Mouse (Mus musculus) liver, adult 2 months (tissue): Measurements from ENCODE around the gene Olfr818. TPM values are rescaled to one million over a fixed set of nuclear protein-coding genes. Genes with fewer than 3 reads are reported as not detected.
"Not testable (repeated sequence)": the region's sequence is repeated elsewhere in the genome, so short reads cannot be mapped to it uniquely, and the experiment has no call there.

Source experiments
- DNase-seq: peaks from one replicate; pipeline ENCODE4 v3.0.0-alpha.2; 2011; ENCODE audit warnings: low read depth, low spot score; ENCODE audit errors: extremely low read depth
- H3K27ac ChIP-seq: fragments of 200-500 bp; replicated peaks from 2 replicates; pipeline ENCODE4 v1.5.1; 2012; ENCODE audit warnings: low read depth, mild to moderate bottlenecking, control low read depth, inconsistent platforms, low read length; ENCODE audit not compliant: insufficient read depth
- H3K27me3 ChIP-seq: fragments of 200-500 bp; 2 replicates; pipeline ENCODE4 v1.6.1; 2012; ENCODE audit warnings: mild to moderate bottlenecking, moderate library complexity, low read length, inconsistent platforms; ENCODE audit not compliant: control insufficient read depth, insufficient read depth
- H3K36me3 ChIP-seq: fragments of 200-500 bp; 2 replicates; pipeline ENCODE4 v1.6.1; 2012; ENCODE audit warnings: low read length, inconsistent platforms; ENCODE audit not compliant: control insufficient read depth, insufficient read depth
- H3K4me1 ChIP-seq: fragments of 200-500 bp; 2 replicates; pipeline ENCODE4 v1.6.1; 2011; ENCODE audit warnings: low read length; ENCODE audit not compliant: control insufficient read depth, insufficient read depth
- H3K4me3 ChIP-seq: fragments of 200-500 bp; 2 replicates; pipeline ENCODE4 v1.5.1; 2011; ENCODE audit warnings: low read depth, mild to moderate bottlenecking, control low read depth, low read length, moderate library complexity; ENCODE audit not compliant: insufficient read depth
- H3K79me2 ChIP-seq: fragments of 200-500 bp; 2 replicates; pipeline ENCODE4 v1.6.1; 2012; ENCODE audit warnings: inconsistent platforms, mild to moderate bottlenecking, low read length, moderate library complexity; ENCODE audit not compliant: control insufficient read depth, insufficient read depth
- H3K9ac ChIP-seq: fragments of 200-500 bp; 2 replicates; pipeline ENCODE4 v1.6.1; 2012; ENCODE audit warnings: low read depth, mild to moderate bottlenecking, control low read depth, inconsistent platforms, low read length
- CTCF ChIP-seq: fragments of 200-500 bp; IDR thresholded peaks from 2 replicates; pipeline ENCODE4 v1.5.1; 2011; ENCODE audit warnings: low read depth, low read length, control low read depth
- POLR2A ChIP-seq: fragments of 200-500 bp; IDR thresholded peaks from 2 replicates; pipeline ENCODE4 v1.6.1; 2011; ENCODE audit warnings: low read length, control low read depth; ENCODE audit not compliant: insufficient read depth; ENCODE audit errors: extremely low read depth
- WGBS: fragments of 180-500 bp; shearing (Covaris S2); methylation state at CpG from one replicate; pipeline ENCODE4 v1.1.7; 2018; 5-methylcytosine and 5-hydroxymethylcytosine counted together
- polyA plus RNA-seq: library from polyadenylated mRNA; depleted of rRNA; stranded (reverse); fragments of >200 nt; gene quantifications from 2 replicates; pipeline ENCODE4 v1.2.3, GENCODE M21; 2012; rRNA removed
- total RNA-seq: library from RNA; depleted of rRNA; stranded (reverse); fragments of >200 nt; gene quantifications from 2 replicates; pipeline ENCODE4 v1.2.3, GENCODE M21; 2014; rRNA removed

Gene Olfr818
- total RNA-seq (not detected in 2 replicates), polyA plus RNA-seq (not detected in 2 replicates)

- no peak within 1 kb of the TSS for H3K4me3 ChIP-seq
- TF ChIP-seq CTCF: no peak
- no peak for TF ChIP-seq POLR2A
- no peaks in the 10 kb centered on the region for H3K27me3 ChIP-seq
- 89% methylated on average over 2 of the region's 2 CpGs for WGBS
- no peak within 1 kb of the TSS for H3K9ac ChIP-seq
- H3K4me1 ChIP-seq: no peaks in the 10 kb centered on the region
- DNase-seq: no peak
- no peak within 1 kb of the TSS for H3K27ac ChIP-seq
- H3K36me3 ChIP-seq: no peaks in the 10 kb centered on the region
- no peaks in the 10 kb centered on the region for H3K79me2 ChIP-seq
Measured at GRCm38 (mm10) chr10:129949000-129949399, at the start of gene Olfr818. TSS of gene Olfr818 (minus strand) at chr10:129949100.

- H3K27me3 ChIP-seq, H3K27ac ChIP-seq, H3K4me3 ChIP-seq, H3K79me2 ChIP-seq, H3K36me3 ChIP-seq, H3K4me1 ChIP-seq, H3K9ac ChIP-seq, DNase-seq: not testable (repeated sequence)
- no CpG with 5 or more reads among the region's 1 CpGs for WGBS
Measured at GRCm38 (mm10) chr10:129984962-129985361, 36.1 kb upstream of the Olfr818 start, which contains the start of gene Gm10310. TSS of gene Gm10310 (minus strand) at chr10:129985062.

- not testable (repeated sequence) for DNase-seq, H3K4me3 ChIP-seq, H3K27me3 ChIP-seq, H3K27ac ChIP-seq, H3K36me3 ChIP-seq, H3K4me1 ChIP-seq, H3K79me2 ChIP-seq, H3K9ac ChIP-seq
- no CpG with 5 or more reads among the region's 3 CpGs for WGBS
Measured at GRCm38 (mm10) chr10:129981867-129982266, 33.0 kb upstream of the Olfr818 start.

DNA sequence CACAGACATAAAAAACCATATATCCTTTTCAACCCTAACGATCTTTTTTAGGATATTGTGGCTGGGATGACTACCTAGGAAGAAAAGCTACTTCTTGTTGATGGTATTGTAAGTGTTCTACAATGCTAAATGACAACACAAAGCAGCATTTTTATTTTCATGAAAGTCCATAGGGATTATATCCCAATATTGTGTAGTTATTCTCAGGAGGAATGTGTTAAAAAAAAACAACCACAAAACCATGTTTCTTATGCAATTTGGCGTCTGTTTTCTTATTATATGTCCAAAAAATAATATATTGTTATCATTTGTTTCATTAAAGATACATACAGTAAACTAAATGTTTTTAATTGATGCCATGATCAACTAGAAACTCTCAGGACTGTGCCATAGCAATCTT is 27.1 kb upstream of the Olfr818 start, which contains the start of gene Olfr247:
Gene Olfr247 (minus strand): TSS at position 101 of the 400 bp plus-strand sequence.
- no CpG with 5 or more reads among the region's 2 CpGs for WGBS
- not testable (repeated sequence) for H3K36me3 ChIP-seq, DNase-seq, H3K4me1 ChIP-seq, H3K27me3 ChIP-seq, H3K4me3 ChIP-seq, H3K27ac ChIP-seq, H3K79me2 ChIP-seq, H3K9ac ChIP-seq

GRCm38 (mm10) chr10:129972994-129973393 is 24.1 kb upstream of the Olfr818 start:
- H3K27me3 ChIP-seq, H3K9ac ChIP-seq, H3K27ac ChIP-seq, DNase-seq, H3K79me2 ChIP-seq, H3K4me3 ChIP-seq, H3K4me1 ChIP-seq, H3K36me3 ChIP-seq: not testable (repeated sequence)
- no CpG with 5 or more reads among the region's 3 CpGs for WGBS

- H3K9ac ChIP-seq, H3K36me3 ChIP-seq, H3K4me1 ChIP-seq, H3K27me3 ChIP-seq, DNase-seq, H3K79me2 ChIP-seq, H3K4me3 ChIP-seq, H3K27ac ChIP-seq: not testable (repeated sequence)
- 66% methylated on average over 2 of the region's 2 CpGs for WGBS
Measured at GRCm38 (mm10) chr10:129967166-129967565, 18.3 kb upstream of the Olfr818 start, which contains the start of gene Olfr819. TSS of gene Olfr819 (minus strand) at chr10:129967266.

DNA sequence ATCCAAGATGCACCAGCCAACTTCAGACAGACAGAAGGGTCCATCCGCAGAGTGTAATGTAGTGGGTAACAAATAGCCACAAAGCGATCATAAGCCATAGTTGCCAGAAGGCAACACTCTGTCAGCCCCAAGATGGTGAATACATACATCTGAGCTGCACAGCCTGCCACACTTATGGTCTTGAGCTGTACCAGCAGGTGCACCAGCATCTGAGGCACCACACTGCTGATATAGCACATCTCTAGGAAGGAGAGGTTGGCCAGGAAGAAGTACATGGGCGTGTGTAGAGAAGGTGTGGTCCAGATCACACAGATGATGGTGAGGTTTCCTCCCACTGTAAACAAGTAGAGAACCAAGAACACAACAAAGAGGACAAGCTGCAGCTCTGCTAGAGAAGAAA is 17.3 kb upstream of the Olfr818 start:
- H3K4me1 ChIP-seq, H3K79me2 ChIP-seq, H3K27ac ChIP-seq, H3K4me3 ChIP-seq, DNase-seq, H3K9ac ChIP-seq, H3K27me3 ChIP-seq, H3K36me3 ChIP-seq: not testable (repeated sequence)
- WGBS: 90% methylated on average over 2 of the region's 3 CpGs
